In the genomic region with DNA sequence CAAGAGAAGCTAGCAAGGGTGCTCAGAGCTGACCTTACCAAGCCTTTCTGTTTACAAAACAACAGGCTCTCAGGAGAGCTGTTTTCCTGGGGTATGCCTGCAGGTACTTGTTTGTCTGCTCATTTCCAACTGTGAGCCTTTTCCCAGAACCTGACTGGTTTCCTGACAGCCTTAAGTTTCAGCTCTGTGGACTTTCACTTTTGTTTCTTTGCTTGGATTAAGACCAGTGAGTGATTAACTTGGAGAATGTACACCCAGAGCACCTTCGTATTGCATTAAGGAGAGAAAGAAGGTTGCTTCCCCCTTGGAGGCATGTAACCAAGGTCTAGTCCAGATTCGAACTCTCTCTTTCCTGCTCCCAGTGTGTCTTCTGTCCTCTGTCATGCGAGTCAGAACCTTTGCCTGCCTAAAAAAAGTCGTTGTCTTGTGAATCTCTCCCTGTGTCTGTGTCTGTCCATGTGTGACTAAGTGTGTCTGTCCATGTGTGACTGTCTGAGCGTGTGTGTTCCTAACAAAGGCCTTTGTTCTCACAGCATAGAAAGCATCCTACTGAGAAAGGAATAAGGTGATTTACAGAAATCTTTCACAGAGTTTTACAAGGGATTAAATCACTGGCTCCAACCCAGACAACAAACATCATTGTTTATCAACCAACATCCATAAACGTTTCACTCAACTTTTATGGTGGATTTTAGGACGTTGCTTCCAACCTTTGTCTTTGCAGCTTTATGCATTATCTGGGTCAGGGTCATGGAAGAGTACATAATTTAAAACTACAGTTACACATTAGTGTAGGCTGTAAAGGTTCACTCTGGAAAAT, we compare ENCODE assay signal across 12 mouse cellular contexts. TPM values are rescaled to one million over a fixed set of nuclear protein-coding genes. Genes with fewer than 3 reads are reported as not detected.
A peak's percentile ranks its signal among the peaks of the same experiment; 100 is the strongest.
DNase-seq lines count a peak whose midpoint lies in the region; ATAC-seq and TF ChIP-seq lines count a peak whose summit lies in the region.
"Had no signal": no experiment of that assay in that cellular context is flagged by ENCODE, and none has a peak within 500 bp of the region (broad histone marks: within the 10 kb centered on the region; RNA-seq: fewer than 3 reads in every experiment).

No protein-coding gene starts in this region.

- no peaks in the 10 kb centered on the region for H3K27me3 ChIP-seq in neural tube, embryonic 11.5 days (ENCODE audit: control insufficient read depth, insufficient read depth, low read length)
- no peaks in the 10 kb centered on the region for H3K27me3 ChIP-seq in neural tube, embryonic 15.5 days (replicated peaks)
- no peaks in the 10 kb centered on the region for H3K27me3 ChIP-seq in kidney, postnatal 0 days (ENCODE audit: insufficient read depth, low read length)
- no peaks in the 10 kb centered on the region for H3K27me3 ChIP-seq in stomach, postnatal 0 days (ENCODE audit: control insufficient read depth, insufficient read depth, low read length)

- TF ChIP-seq EP300 in stomach, postnatal 0 days (optimal IDR thresholded peaks at IDR 0.05), result no peak

- H3K27ac ChIP-seq in neural tube, embryonic 11.5 days (ENCODE audit: low read depth, low read length), result no peak overlapping the region
- no peak overlapping the region for H3K27ac ChIP-seq in neural tube, embryonic 15.5 days (replicated peaks)
- H3K27ac ChIP-seq in kidney, postnatal 0 days, result peak overlapping the region; percentile 77
- H3K27ac ChIP-seq in stomach, postnatal 0 days (replicated peaks), result no peak overlapping the region
- H3K27ac ChIP-seq: left cerebral cortex, adult 2 months had no signal

- no peaks in the 10 kb centered on the region for H3K36me3 ChIP-seq in neural tube, embryonic 11.5 days (ENCODE audit: control insufficient read depth, insufficient read depth, low read length)
- H3K36me3 ChIP-seq in neural tube, embryonic 15.5 days, result no peaks in the 10 kb centered on the region
- no peaks in the 10 kb centered on the region for H3K36me3 ChIP-seq in kidney, postnatal 0 days (ENCODE audit: insufficient read depth, low read length)
- no peaks in the 10 kb centered on the region for H3K36me3 ChIP-seq in stomach, postnatal 0 days (ENCODE audit: control insufficient read depth, insufficient read depth, low read length)

- H3K4me1 ChIP-seq in neural tube, embryonic 11.5 days (ENCODE audit: control insufficient read depth, insufficient read depth, low read length), result no peaks in the 10 kb centered on the region
- no peaks in the 10 kb centered on the region for H3K4me1 ChIP-seq in neural tube, embryonic 15.5 days
- peaks cover 18% of the 10 kb centered on the region; the same call in 1 of the 2 replicates for H3K4me1 ChIP-seq in kidney, postnatal 0 days (replicated peaks; ENCODE audit: insufficient read depth, low read length)
- no peaks in the 10 kb centered on the region for H3K4me1 ChIP-seq in stomach, postnatal 0 days (replicated peaks; ENCODE audit: control insufficient read depth, insufficient read depth)

- no peaks in the 10 kb centered on the region for H3K9me3 ChIP-seq in neural tube, embryonic 11.5 days (ENCODE audit: control insufficient read depth, low read length)
- H3K9me3 ChIP-seq in neural tube, embryonic 15.5 days (replicated peaks), result no peaks in the 10 kb centered on the region
- no peaks in the 10 kb centered on the region for H3K9me3 ChIP-seq in kidney, postnatal 0 days (replicated peaks; ENCODE audit: low read length)
- no peaks in the 10 kb centered on the region for H3K9me3 ChIP-seq in stomach, postnatal 0 days (ENCODE audit: control insufficient read depth, low read length)

- TF ChIP-seq CTCF in kidney, postnatal 0 days (IDR thresholded peaks at IDR 0.05; ENCODE audit: low read depth), result no peak
- TF ChIP-seq CTCF in stomach, postnatal 0 days (IDR thresholded peaks at IDR 0.05; ENCODE audit: low read depth), result no peak

- 30% methylated on average over 7 of the region's 7 CpGs for WGBS in neural tube, embryonic 11.5 days
- 9% methylated on average over 7 of the region's 7 CpGs for WGBS in neural tube, embryonic 15.5 days
- WGBS in kidney, postnatal 0 days, result 8% methylated on average over 7 of the region's 7 CpGs
- 30% methylated on average over 7 of the region's 7 CpGs for WGBS in stomach, postnatal 0 days

- intact Hi-C loops in left cerebral cortex, postnatal 25 days (cut with DNase I), result no loop called here

- no peak overlapping the region for H3K4me3 ChIP-seq in neural tube, embryonic 11.5 days (ENCODE audit: low read depth, low read length)
- H3K4me3 ChIP-seq in neural tube, embryonic 15.5 days (replicated peaks), result no peak overlapping the region
- no peak overlapping the region for H3K4me3 ChIP-seq in kidney, postnatal 0 days (replicated peaks; ENCODE audit: low read depth, low read length)
- H3K4me3 ChIP-seq in stomach, postnatal 0 days (ENCODE audit: low read depth, low read length), result no peak overlapping the region
- H3K4me3 ChIP-seq: left cerebral cortex, adult 2 months had no signal

- H3K9ac ChIP-seq in neural tube, embryonic 11.5 days (ENCODE audit: low read length), result no peak overlapping the region
- no peak overlapping the region for H3K9ac ChIP-seq in neural tube, embryonic 15.5 days (replicated peaks)
- no peak overlapping the region for H3K9ac ChIP-seq in kidney, postnatal 0 days (ENCODE audit: low read depth, low read length)
- H3K9ac ChIP-seq in stomach, postnatal 0 days (ENCODE audit: low read length), result no peak overlapping the region

- peak; percentile 87 for ATAC-seq in neural tube, embryonic 11.5 days (ENCODE audit: insufficient read depth, low FRiP score, low TSS enrichment)
- no peak for ATAC-seq in neural tube, embryonic 15.5 days (ENCODE audit: low FRiP score)
- ATAC-seq in kidney, postnatal 0 days (replicated peaks; ENCODE audit: low FRiP score, low read depth), result peak; percentile 85
- ATAC-seq in stomach, postnatal 0 days (ENCODE audit: low FRiP score, low TSS enrichment), result no peak

- DNase-seq in heart, adult 18-20 months, result peak; percentile 15 to 38
- no peak for DNase-seq in heart, postnatal 4 days
- no peak for DNase-seq in neural tube, embryonic 11.5 days (ENCODE audit: low spot score)
- peak; percentile 80 for DNase-seq in kidney, postnatal 0 days (ENCODE audit: low spot score)
- peak; percentile 23 for DNase-seq in stomach, postnatal 0 days (ENCODE audit: low spot score)
- no peak for DNase-seq in frontal cortex, adult 2 months (ENCODE audit: extremely low spot score in 1 of 2, low spot score in 1 of 2)
- no peak for DNase-seq in left cerebral cortex, postnatal 25 days (ENCODE audit: low spot score in 2 of 2)
- DNase-seq: cerebellum, postnatal 25 days; gastrocnemius, postnatal 25 days; midbrain, embryonic 14.5 days had no signal

- no peak overlapping the region for H3K4me2 ChIP-seq in neural tube, embryonic 11.5 days (ENCODE audit: low read depth)
- H3K4me2 ChIP-seq in neural tube, embryonic 15.5 days, result no peak overlapping the region
- H3K4me2 ChIP-seq in kidney, postnatal 0 days (ENCODE audit: low read length), result no peak overlapping the region
- no peak overlapping the region; the same call in 1 of the 2 replicates for H3K4me2 ChIP-seq in stomach, postnatal 0 days (replicated peaks; ENCODE audit: low read depth)

RNA-seq across cellular contexts. Expression of a gene that starts 43.7 kb away (rescaled TPM):
- 10 to 100 TPM in 1 of 2 experiments, 1 to 10 TPM in 1; 6.3 to 10.0 TPM for total RNA-seq in heart, adult 18-20 months (2021)
- total RNA-seq in heart, postnatal 4 days (2021), result 1 to 10 TPM; 5.5 to 7.1 TPM
- not detected in 2 replicates for polyA plus RNA-seq in neural tube, embryonic 11.5 days (2014; fragmentation: Nextera tagmentation; extraction: Ambion mirVana)
- polyA plus RNA-seq in neural tube, embryonic 15.5 days (2015; fragmentation: Nextera tagmentation; extraction: Ambion mirVana), result 0.09 and 0.75 TPM in 2 replicates
- polyA plus RNA-seq in kidney, postnatal 0 days (2015; fragmentation: Nextera tagmentation; extraction: Ambion mirVana), result 3.8 and 4.1 TPM in 2 replicates
- 0.30 and 0.39 TPM in 2 replicates for polyA plus RNA-seq in stomach, postnatal 0 days (2015; fragmentation: Nextera tagmentation; extraction: Ambion mirVana)
- 2.0 and 2.2 TPM in 2 replicates for polyA plus RNA-seq in frontal cortex, adult 2 months (2012; rRNA removed)
- 1 to 10 TPM; 1.2 to 1.5 TPM for total RNA-seq in left cerebral cortex, postnatal 25 days (2021)

Comparison
In these comparisons a context has a peak if more than half of its experiments do, and no peak if none do; other contexts are left out.
1. DNase-seq: peak in heart, adult 18-20 months (2 of 2), kidney, postnatal 0 days (single experiment) and stomach, postnatal 0 days (single experiment); none in heart, postnatal 4 days (single experiment), neural tube, embryonic 11.5 days (single experiment), frontal cortex, adult 2 months (0 of 2) and left cerebral cortex, postnatal 25 days (0 of 2).
2. ATAC-seq: peak in neural tube, embryonic 11.5 days (single experiment) and kidney, postnatal 0 days (single experiment); none in neural tube, embryonic 15.5 days (single experiment) and stomach, postnatal 0 days (single experiment).